Mouse (Mus musculus): ENCODE measurements around the gene Lce1h. TPM values are rescaled to one million over a fixed set of nuclear protein-coding genes. Genes with fewer than 3 reads are reported as not detected.

Gene Lce1h
- polyA plus RNA-seq, 1 experiment from 2014 or later, result not detected

Other genes with a start within 250 kb of the Lce1h start
- not detected in 2 replicates for gene 2310046K23Rik, start 230.6 kb downstream of the Lce1h start, polyA plus RNA-seq (2015; fragmentation: Nextera tagmentation; extraction: Ambion mirVana)
- gene Ivl, start 191.3 kb downstream of the Lce1h start, polyA plus RNA-seq (2015; fragmentation: Nextera tagmentation; extraction: Ambion mirVana), result 0.09 TPM in 1 of 2 replicates, not detected in the other
- not detected in 2 replicates for gene Smcp, start 176.1 kb downstream of the Lce1h start, polyA plus RNA-seq (2015; fragmentation: Nextera tagmentation; extraction: Ambion mirVana)
- not detected in 2 replicates for gene 2210017I01Rik, start 157.6 kb downstream of the Lce1h start, polyA plus RNA-seq (2015; fragmentation: Nextera tagmentation; extraction: Ambion mirVana)
- gene Lce6a, start 143.4 kb downstream of the Lce1h start, polyA plus RNA-seq (2015; fragmentation: Nextera tagmentation; extraction: Ambion mirVana), result not detected in 2 replicates
- not detected in 2 replicates for gene Lce1a1, start 116.8 kb downstream of the Lce1h start, polyA plus RNA-seq (2015; fragmentation: Nextera tagmentation; extraction: Ambion mirVana)
- gene Lce1b, start 108.1 kb downstream of the Lce1h start, polyA plus RNA-seq (2015; fragmentation: Nextera tagmentation; extraction: Ambion mirVana), result not detected in 2 replicates
- gene Lce1a2, start 94.8 kb downstream of the Lce1h start, polyA plus RNA-seq (2015; fragmentation: Nextera tagmentation; extraction: Ambion mirVana), result not detected in 2 replicates
- not detected in 2 replicates for gene Lce1c, start 85.8 kb downstream of the Lce1h start, polyA plus RNA-seq (2015; fragmentation: Nextera tagmentation; extraction: Ambion mirVana)
- gene Lce1d, start 77.9 kb downstream of the Lce1h start, polyA plus RNA-seq (2015; fragmentation: Nextera tagmentation; extraction: Ambion mirVana), result not detected in 2 replicates
- gene Lce1e, start 56.0 kb downstream of the Lce1h start, polyA plus RNA-seq (2015; fragmentation: Nextera tagmentation; extraction: Ambion mirVana), result not detected in 2 replicates
- gene Lce1f, start 44.7 kb downstream of the Lce1h start, polyA plus RNA-seq (2015; fragmentation: Nextera tagmentation; extraction: Ambion mirVana), result not detected in 2 replicates
- gene Gm38119, start 26.0 kb downstream of the Lce1h start, polyA plus RNA-seq (2015; fragmentation: Nextera tagmentation; extraction: Ambion mirVana), result not detected in 2 replicates
- not detected in 2 replicates for gene Lce1g, start 12.7 kb downstream of the Lce1h start, polyA plus RNA-seq (2015; fragmentation: Nextera tagmentation; extraction: Ambion mirVana)
- not detected in 2 replicates for gene Lce1i, start 13.8 kb upstream of the Lce1h start, polyA plus RNA-seq (2015; fragmentation: Nextera tagmentation; extraction: Ambion mirVana)
- not detected in 2 replicates for gene Lce1j, start 25.4 kb upstream of the Lce1h start, polyA plus RNA-seq (2015; fragmentation: Nextera tagmentation; extraction: Ambion mirVana)
- not detected in 2 replicates for gene Lce1k, start 42.8 kb upstream of the Lce1h start, polyA plus RNA-seq (2015; fragmentation: Nextera tagmentation; extraction: Ambion mirVana)
- not detected in 2 replicates for gene Kprp, start 62.2 kb upstream of the Lce1h start, polyA plus RNA-seq (2015; fragmentation: Nextera tagmentation; extraction: Ambion mirVana)
- gene Lce1l, start 86.2 kb upstream of the Lce1h start, polyA plus RNA-seq (2015; fragmentation: Nextera tagmentation; extraction: Ambion mirVana), result not detected in 2 replicates
- not detected in 2 replicates for gene 2310050C09Rik, start 105.2 kb upstream of the Lce1h start, polyA plus RNA-seq (2015; fragmentation: Nextera tagmentation; extraction: Ambion mirVana)
- gene Lce3a, start 161.2 kb upstream of the Lce1h start, polyA plus RNA-seq (2015; fragmentation: Nextera tagmentation; extraction: Ambion mirVana), result not detected in 2 replicates
- gene Lce3b, start 167.9 kb upstream of the Lce1h start, polyA plus RNA-seq (2015; fragmentation: Nextera tagmentation; extraction: Ambion mirVana), result not detected in 2 replicates
- gene Lce3c, start 179.4 kb upstream of the Lce1h start, polyA plus RNA-seq (2015; fragmentation: Nextera tagmentation; extraction: Ambion mirVana), result not detected in 2 replicates
- not detected in 2 replicates for gene Lce3d, start 192.3 kb upstream of the Lce1h start, polyA plus RNA-seq (2015; fragmentation: Nextera tagmentation; extraction: Ambion mirVana)
- gene Lce3e, start 202.0 kb upstream of the Lce1h start, polyA plus RNA-seq (2015; fragmentation: Nextera tagmentation; extraction: Ambion mirVana), result not detected in 2 replicates
- 0.29 TPM in 1 of 2 replicates, not detected in the other for gene Lce3f, start 227.2 kb upstream of the Lce1h start, polyA plus RNA-seq (2015; fragmentation: Nextera tagmentation; extraction: Ambion mirVana)

Measured in heart, embryonic 15.5 days (tissue).